21 mouse cellular contexts compared by ENCODE assay signal in the genomic region with DNA sequence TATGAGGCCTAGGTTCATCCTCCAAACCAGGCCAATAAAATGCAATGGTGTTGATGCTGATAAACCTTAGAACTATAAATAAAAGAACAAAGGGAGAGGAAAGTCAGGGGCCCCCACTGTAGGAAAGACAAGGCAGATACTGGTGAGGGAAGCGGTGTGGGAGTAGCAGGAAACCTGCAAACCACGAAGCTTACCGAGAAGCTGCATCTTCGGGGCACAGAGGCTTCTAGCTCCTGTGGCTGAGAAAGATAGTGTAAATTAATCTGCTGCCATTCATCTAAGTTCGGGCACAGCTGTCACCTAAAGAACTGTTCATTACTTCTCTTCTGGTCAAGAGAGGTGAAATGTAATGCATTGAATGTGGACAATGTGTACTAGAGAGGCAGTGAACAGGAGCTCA. TPM values are rescaled to one million over a fixed set of nuclear protein-coding genes. Genes with fewer than 3 reads are reported as not detected.
DNase-seq lines count a peak whose midpoint lies in the region; ATAC-seq and TF ChIP-seq lines count a peak whose summit lies in the region.
"Had no signal": no experiment of that assay in that cellular context is flagged by ENCODE, and none has a peak within 500 bp of the region (broad histone marks: within the 10 kb centered on the region; RNA-seq: fewer than 3 reads in every experiment).

No protein-coding gene starts in this region.

- H3K4me1 ChIP-seq in liver, embryonic 14.5 days (replicated peaks; ENCODE audit: control insufficient read depth in 2 of 2, insufficient read depth in 2 of 2, low read length in 1 of 2), result no peaks in the 10 kb centered on the region
- H3K4me1 ChIP-seq: embryonic facial prominence, embryonic 15.5 days; limb, embryonic 13.5 days; lung, embryonic 15.5 days; midbrain, embryonic 10.5 days; stomach, embryonic 15.5 days had no signal

- peak; percentile 42 for DNase-seq in CD4-positive, CD25-positive, alpha-beta regulatory T cell, adult 2 months (ENCODE audit: low read depth, low spot score)
- DNase-seq in liver, embryonic 14.5 days (ENCODE audit: low read depth in 3 of 3, low spot score in 3 of 3), result no peak
- peak; percentile 14 to 25 for DNase-seq in thymus, postnatal 10 days (ENCODE audit: low spot score in 2 of 2)
- DNase-seq in lung, postnatal 36 days, result no peak
- DNase-seq in urinary bladder, postnatal 10 days (ENCODE audit: low spot score), result no peak
- DNase-seq in left cerebral cortex, adult 18-20 months (ENCODE audit: low spot score in 2 of 2), result no peak
- DNase-seq: cerebellum, adult 18-20 months; heart, adult 11 months; kidney, adult 2 months; kidney, postnatal 36 days; spleen, adult 18-20 months had no signal

- H3K36me3 ChIP-seq in liver, embryonic 14.5 days (replicated peaks; ENCODE audit: control insufficient read depth, insufficient read depth, low read depth), result no peaks in the 10 kb centered on the region
- H3K36me3 ChIP-seq: embryonic facial prominence, embryonic 15.5 days; limb, embryonic 13.5 days; lung, embryonic 15.5 days; midbrain, embryonic 10.5 days; stomach, embryonic 15.5 days had no signal

- TF ChIP-seq CTCF in liver, embryonic 14.5 days (IDR thresholded peaks at IDR 0.05; ENCODE audit: low read depth), result no peak

- ATAC-seq in activated CD4-positive, CD25-positive, alpha-beta regulatory T cell, adult 4 months, result peak; percentile 60
- peak; percentile 41; the same call in 1 of the 2 replicates for ATAC-seq in liver, embryonic 14.5 days (ENCODE audit: insufficient read depth)
- ATAC-seq: hindbrain, postnatal 0 days; Patski had no signal

- no peak overlapping the region for H3K4me2 ChIP-seq in liver, embryonic 14.5 days (ENCODE audit: low read depth)
- H3K4me2 ChIP-seq: embryonic facial prominence, embryonic 15.5 days; limb, embryonic 13.5 days; lung, embryonic 15.5 days; stomach, embryonic 15.5 days had no signal

- TF ChIP-seq EP300 in liver, embryonic 14.5 days (IDR thresholded peaks at IDR 0.05; ENCODE audit: low read depth), result no peak

- H3K27me3 ChIP-seq in liver, embryonic 14.5 days (ENCODE audit: control insufficient read depth, insufficient read depth, low read length), result no peaks in the 10 kb centered on the region
- H3K27me3 ChIP-seq: CH12.LX; embryonic facial prominence, embryonic 15.5 days; limb, embryonic 13.5 days; lung, embryonic 15.5 days; Patski; stomach, embryonic 15.5 days had no signal

- H3K9me3 ChIP-seq in liver, embryonic 14.5 days (ENCODE audit: control insufficient read depth, low read length), result no peaks in the 10 kb centered on the region
- H3K9me3 ChIP-seq: embryonic facial prominence, embryonic 15.5 days; limb, embryonic 13.5 days; lung, embryonic 15.5 days; midbrain, embryonic 10.5 days; stomach, embryonic 15.5 days had no signal

- H3K27ac ChIP-seq in liver, embryonic 14.5 days, result no peak overlapping the region
- H3K27ac ChIP-seq: embryonic facial prominence, embryonic 15.5 days; hindbrain, postnatal 0 days; limb, embryonic 13.5 days; lung, embryonic 15.5 days; midbrain, embryonic 10.5 days; stomach, embryonic 15.5 days had no signal

- no peak overlapping the region for H3K9ac ChIP-seq in liver, embryonic 14.5 days (replicated peaks)
- H3K9ac ChIP-seq: embryonic facial prominence, embryonic 15.5 days; limb, embryonic 13.5 days; lung, embryonic 15.5 days; stomach, embryonic 15.5 days had no signal

- H3K4me3 ChIP-seq in liver, embryonic 14.5 days (ENCODE audit: insufficient read depth in 1 of 2, low read depth in 2 of 2, low read length in 2 of 2), result no peak overlapping the region
- H3K4me3 ChIP-seq: embryonic facial prominence, embryonic 15.5 days; limb, embryonic 13.5 days; lung, embryonic 15.5 days; midbrain, embryonic 10.5 days; stomach, embryonic 15.5 days had no signal

- 3% methylated on average over 5 of the region's 5 CpGs for WGBS in liver, embryonic 14.5 days (ENCODE audit: insufficient replicate concordance)

RNA-seq across cellular contexts. Expression of a gene that starts 37.1 kb away (rescaled TPM):
- not detected for polyA plus RNA-seq in activated CD4-positive, CD25-positive, alpha-beta regulatory T cell, adult 4 months (2017; shearing (Covaris generic))
- polyA plus RNA-seq in liver, embryonic 14.5 days (2012; rRNA removed), result 0.01 and 0.05 TPM in 2 replicates
- not detected in 2 replicates for polyA plus RNA-seq in liver, embryonic 14.5 days (2014; fragmentation: Nextera tagmentation; extraction: Ambion mirVana)
- total RNA-seq in left cerebral cortex, adult 18-20 months (2021), result 100 to 1,000 TPM; 106 to 122 TPM
- total RNA-seq: CH12.LX had no signal
- polyA plus RNA-seq: heart, postnatal 0 days; Patski had no signal

Comparison
In these comparisons a context has a peak if more than half of its experiments do, and no peak if none do; other contexts are left out.
1. DNase-seq: peak in CD4-positive, CD25-positive, alpha-beta regulatory T cell, adult 2 months (single experiment) and thymus, postnatal 10 days (2 of 2); none in liver, embryonic 14.5 days (0 of 3), lung, postnatal 36 days (single experiment), urinary bladder, postnatal 10 days (single experiment) and left cerebral cortex, adult 18-20 months (0 of 2).